Mouse (Mus musculus) 416B (cell line): ENCODE measurements around the gene Tnik.

Experiments
- DNase-seq: peaks from one replicate; pipeline ENCODE4 v3.0.0; 2011; ENCODE audit warnings: low read depth

Gene Tnik

DNA sequence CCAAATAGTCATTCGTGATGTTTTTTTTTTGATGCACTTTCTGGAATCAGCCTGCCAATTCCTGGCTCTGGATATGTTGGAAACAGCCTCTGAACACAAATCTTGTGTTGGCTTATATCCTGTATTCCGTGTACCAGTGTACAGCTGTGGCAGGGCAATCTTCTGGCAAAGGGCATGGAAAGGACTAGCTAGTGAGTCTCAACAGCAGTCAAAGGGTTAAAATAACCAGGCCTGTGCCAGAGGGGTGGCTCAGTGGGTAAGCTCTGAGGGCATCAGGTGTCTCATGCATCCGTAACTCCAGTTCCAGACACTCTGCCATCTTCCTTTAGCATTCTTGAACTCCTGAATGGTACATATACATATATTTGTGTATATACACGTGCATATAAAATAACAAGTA lies 83.5 kb downstream of the Tnik start:
- DNase-seq, result no peak

DNA sequence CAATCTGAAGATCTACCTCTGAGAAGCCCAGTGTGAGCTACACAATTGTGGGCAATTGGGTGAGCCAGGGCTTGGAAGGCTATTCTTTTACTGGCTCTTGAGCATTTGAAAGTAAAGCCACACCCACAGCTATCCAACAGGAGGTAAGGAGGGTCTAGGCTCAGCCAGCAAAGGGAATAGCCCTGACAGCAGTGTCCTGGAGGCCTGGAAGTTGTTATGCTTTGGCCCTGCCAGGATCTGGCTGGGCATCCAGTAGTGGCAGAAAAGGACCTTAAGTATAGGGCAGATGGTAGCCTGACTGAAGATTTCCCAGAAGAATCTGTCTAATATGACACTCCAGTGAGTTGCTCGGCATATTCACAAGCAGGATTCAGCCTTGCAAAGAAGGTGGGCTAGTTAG lies 85.7 kb downstream of the Tnik start:
- no peak for DNase-seq

- no peak for DNase-seq
Measured at GRCm38 (mm10) chr3:28350147-28350801, 87.3 kb downstream of the Tnik start.

GRCm38 (mm10) chr3:28358391-28358790 lies 95.4 kb downstream of the Tnik start:
- DNase-seq, result no peak

- no peak for DNase-seq
Measured at GRCm38 (mm10) chr3:28359138-28359537, 96.1 kb downstream of the Tnik start.

GRCm38 (mm10) chr3:28361056-28361455 lies 98.0 kb downstream of the Tnik start:
- no peak for DNase-seq

DNA sequence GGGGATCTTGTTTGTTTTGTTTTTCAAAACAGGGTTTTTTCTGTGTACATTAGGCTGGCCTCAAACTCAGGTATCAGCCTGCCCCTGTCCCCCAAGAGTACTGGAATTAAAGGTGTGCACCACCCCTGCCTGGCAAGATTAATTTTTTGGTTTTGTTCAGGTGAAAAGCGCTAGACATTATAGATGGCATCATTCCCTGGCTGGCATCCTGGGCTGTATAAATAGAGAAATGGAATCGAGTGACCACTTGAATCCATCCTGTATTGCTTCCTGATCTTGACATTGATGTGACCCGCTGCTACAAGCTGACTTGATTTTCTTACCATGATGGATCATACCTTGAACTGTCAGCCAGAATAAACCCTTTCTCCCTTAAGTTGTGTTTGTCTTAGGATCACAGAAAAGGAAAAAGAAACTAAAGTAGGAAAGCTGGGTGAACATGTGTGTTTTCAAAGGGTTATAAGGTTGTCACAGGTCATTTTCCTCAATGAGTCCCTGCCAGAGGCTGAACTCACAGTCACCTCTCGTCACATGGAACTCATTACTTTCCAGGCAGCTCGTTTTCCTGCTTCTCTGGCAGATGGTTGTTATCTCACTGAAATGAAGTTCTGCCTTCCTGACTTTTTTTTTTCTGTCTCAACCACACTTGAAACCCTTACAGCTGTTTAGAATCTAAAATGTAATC lies 100.6 kb downstream of the Tnik start:
- DNase-seq, result peak; percentile 69

- no peak for DNase-seq
Measured at GRCm38 (mm10) chr3:28368746-28369145, 105.7 kb downstream of the Tnik start.

DNA sequence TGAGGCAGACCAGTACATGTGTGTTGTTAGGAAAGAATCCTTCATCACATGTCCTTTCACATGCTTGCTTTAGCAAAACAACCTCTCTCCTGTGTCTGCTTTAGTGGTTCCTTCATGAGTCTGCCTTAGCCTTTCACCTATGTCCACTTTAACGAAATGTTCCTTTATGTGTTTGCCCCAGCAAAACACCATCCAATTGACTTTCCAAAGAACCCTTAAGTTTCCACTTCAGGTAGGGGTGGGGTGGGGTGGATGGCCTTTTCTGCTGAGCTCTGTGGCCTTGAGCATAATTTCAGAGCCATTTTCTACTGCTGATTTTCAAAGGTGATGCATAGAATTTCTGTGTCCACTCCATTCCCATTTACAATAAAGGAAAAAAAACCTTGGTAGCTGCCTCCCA lies 106.3 kb downstream of the Tnik start:
- DNase-seq, result no peak

DNA sequence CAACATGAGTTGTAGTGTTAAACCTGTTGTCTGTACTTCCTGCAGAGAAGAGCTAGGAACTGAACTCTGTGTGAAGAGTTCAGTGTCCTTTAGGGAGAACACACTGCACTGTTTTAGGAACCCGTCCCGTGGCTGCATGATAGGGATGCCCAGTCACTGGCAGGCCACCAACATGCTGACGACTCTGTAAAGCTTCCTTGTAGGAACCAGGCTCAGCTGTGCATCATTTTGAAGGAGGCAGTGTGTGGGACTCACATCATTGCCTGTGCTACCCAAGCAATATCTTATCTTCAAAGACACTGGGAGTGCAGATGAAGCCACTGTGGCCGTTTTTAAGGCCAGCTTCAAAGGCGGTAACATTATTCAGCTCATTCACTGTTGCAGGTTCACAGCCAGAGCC lies 106.7 kb downstream of the Tnik start:
- no peak for DNase-seq

GRCm38 (mm10) chr3:28371583-28371982 lies 108.6 kb downstream of the Tnik start:
- no peak for DNase-seq

GRCm38 (mm10) chr3:28372459-28372858 lies 109.4 kb downstream of the Tnik start:
- DNase-seq, result no peak

- no peak for DNase-seq
Measured at GRCm38 (mm10) chr3:28374738-28375510, 111.9 kb downstream of the Tnik start.

- no peak for DNase-seq
Measured at GRCm38 (mm10) chr3:28380224-28380623, 117.2 kb downstream of the Tnik start.

- DNase-seq, result no peak
Measured at GRCm38 (mm10) chr3:28383526-28384126, 120.6 kb downstream of the Tnik start.

DNA sequence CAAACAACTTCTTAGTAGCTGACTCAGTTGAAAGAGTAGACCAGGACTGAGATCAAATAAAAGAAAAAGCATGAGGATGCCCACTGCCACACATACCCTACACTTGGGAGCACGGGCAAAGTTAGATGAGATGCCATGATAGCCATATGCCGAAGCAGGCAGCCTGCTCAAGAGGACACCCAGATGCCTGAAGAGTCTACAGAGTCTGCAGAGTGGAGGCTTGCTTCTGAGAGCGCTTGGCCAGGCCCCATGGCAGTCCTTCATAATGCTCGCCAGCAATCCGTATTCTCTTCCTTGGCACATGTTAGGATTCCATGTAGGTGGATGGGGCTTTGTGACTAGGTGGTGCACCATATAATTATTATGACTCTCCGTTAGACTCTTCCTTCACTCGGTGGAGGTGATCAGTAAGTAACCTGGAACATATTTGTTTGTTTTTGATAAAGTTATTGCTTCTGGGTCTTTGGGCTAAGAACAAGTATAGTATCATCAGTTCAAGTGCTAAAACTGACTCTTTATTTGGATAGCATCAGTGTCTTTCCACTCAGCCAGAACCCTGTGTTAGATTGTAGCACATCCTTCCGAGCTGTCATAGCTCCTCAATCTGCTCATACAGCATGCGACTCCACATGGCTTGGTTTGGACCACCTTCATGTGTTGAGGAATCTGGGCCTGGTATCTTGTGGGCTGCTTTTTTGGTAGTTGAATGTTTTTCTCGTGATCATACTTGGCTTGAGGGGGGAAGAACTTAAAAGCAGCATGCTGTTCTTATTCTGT lies 122.4 kb downstream of the Tnik start:
- no peak for DNase-seq

DNA sequence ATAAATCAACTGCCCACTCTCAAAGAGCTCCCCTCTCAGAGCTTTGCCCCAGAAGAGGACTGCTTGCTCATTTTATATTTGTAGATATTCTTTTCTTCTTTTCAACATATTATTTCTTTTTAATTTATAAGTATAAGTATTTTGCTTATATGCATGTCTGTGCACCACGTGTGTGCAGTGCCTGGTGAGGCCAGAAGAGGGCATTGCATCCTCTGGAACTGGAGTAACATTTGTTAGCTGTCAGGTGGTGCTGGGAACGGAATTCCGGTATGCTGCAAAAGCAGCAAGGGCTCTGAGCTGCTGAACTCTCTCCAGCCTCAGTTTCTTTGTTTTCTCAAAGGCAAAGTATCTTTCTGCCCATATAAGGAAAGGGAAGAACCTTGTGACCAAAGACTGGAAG lies 125.5 kb downstream of the Tnik start:
- no peak for DNase-seq

DNA sequence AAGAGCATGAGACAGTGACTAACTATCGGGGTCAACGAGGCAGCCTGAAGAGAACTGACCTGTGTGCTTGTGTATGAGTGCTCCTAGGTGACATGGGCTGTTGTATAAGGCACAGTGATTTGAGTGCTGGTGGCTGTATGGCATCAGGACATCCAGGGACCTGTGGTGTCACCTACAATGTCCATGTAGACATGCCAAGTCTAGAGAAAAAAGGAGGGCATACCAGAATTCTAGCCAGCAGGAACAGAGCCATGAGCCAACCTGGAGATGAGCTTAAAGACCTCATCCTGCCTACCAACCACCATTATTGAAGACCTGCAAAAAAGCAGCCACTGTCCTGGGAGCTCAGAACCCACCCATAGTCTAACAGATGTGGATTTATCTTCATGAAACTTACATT lies 127.2 kb downstream of the Tnik start:
- DNase-seq, result no peak

DNA sequence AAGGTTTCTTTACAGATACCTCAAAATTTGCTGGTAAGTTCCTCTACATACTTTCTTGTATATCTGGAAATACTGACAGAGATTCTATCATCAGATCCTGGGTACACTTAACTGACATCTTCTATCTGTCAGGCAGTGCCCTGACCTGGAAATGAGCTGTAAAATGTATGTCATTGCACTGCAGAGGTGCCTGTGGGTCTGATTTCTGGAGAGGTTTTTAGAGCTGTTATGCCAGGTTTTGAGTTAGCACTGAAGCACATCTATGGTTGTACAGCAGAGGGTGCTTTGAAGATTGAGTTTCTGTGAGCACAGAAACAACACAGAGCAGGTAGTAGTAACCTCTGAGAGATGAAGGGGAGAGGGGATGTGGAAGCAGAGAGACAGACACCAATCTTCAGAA lies 129.5 kb downstream of the Tnik start:
- DNase-seq, result no peak

- DNase-seq, result no peak
Measured at GRCm38 (mm10) chr3:28398781-28399180, 135.8 kb downstream of the Tnik start.

DNA sequence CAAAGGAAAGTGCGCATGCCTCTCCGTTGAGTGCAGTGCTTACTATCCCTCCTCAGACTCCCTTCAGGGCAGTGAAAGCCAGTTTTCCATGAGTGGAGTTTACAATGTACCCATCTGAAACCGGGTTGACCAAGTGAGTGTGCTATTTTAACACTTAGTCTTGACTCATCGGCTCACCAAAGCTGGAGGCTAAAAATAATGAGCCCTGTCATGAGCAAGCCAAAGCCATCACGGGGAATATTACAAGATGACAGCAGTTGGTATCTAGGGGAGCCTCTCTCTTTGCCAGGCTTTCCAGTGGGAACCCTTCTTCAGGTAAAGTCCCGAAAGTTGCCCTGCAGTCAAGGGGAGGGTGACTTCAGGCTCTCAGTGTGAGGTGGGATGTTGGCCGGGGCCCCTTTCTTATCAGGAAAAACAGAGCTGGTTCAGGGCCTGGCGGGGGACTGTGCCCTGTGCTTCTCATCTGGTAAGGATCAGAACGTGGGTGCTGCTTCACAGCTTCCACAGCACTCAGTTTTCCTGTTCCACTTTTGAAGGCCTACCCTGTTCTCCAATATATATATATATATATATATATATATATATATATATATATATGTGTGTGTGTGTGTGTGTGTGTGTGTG lies 136.7 kb downstream of the Tnik start:
- no peak for DNase-seq

DNA sequence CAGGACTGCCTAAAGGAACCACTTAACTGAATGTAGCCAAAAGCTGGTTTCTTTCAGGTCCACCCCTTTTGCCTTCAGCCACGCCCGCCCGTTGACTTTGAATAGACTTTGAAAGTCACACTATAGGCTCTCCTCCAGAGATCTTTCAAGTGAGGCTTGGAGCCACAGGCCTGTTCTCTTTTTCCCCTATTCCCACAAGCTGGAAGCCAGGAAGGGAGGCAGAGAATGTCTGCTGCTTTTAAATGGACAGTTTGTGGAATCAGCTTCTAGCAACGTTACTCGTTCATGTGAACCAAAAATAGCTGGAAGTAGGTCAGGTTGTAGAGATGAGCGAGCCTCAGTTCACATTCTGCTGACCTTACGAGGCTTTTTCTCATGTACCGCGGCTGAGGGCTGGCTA lies 138.3 kb downstream of the Tnik start:
- DNase-seq, result no peak
